Mouse (Mus musculus) colon, adult 2 months (tissue): Measurements from ENCODE around the gene Ube2o. TPM values are rescaled to one million over a fixed set of nuclear protein-coding genes. Genes with fewer than 3 reads are reported as not detected.

Source experiments
- polyA plus RNA-seq: library from polyadenylated mRNA; depleted of rRNA; stranded (reverse); fragments of >200 nt; gene quantifications from 2 replicates; pipeline ENCODE4 v1.2.3, GENCODE M21; 2012; rRNA removed

Ube2o gene
- 12.1 and 13.3 TPM in 2 replicates for polyA plus RNA-seq

GRCm38 (mm10) chr11:116581376-116581814, at the start of gene Ube2o:
Gene Ube2o (minus strand): TSS chr11:116581447.

GRCm38 (mm10) chr11:116626299-116627071, 45.2 kb upstream of the Ube2o start, which contains the start of gene Rhbdf2:
Gene Rhbdf2 (minus strand): TSS chr11:116627019.

GRCm38 (mm10) chr11:116586310-116586709, 5.1 kb upstream of the Ube2o start, which contains the start of gene Aanat:
Gene Aanat (plus strand): TSS chr11:116586432.

GRCm38 (mm10) chr11:116530187-116531147, 50.8 kb downstream of the Ube2o start, which contains the start of gene Sphk1:
Gene Sphk1 (plus strand): TSS chr11:116530925.

GRCm38 (mm10) chr11:116493795-116494252, 87.4 kb downstream of the Ube2o start, which contains the start of gene Prpsap1:
Gene Prpsap1 (minus strand): TSS chr11:116494202.

Other genes with a start within 250 kb of the Ube2o start
- gene Foxj1, start 246.0 kb downstream of the Ube2o start, polyA plus RNA-seq = 0.79 and 1.2 TPM in 2 replicates
- gene Rnf157, start 168.4 kb downstream of the Ube2o start, polyA plus RNA-seq = 3.1 and 5.1 TPM in 2 replicates
- gene Ubald2, start 147.4 kb downstream of the Ube2o start, polyA plus RNA-seq = 217 and 367 TPM in 2 replicates
- 0.07 and 0.08 TPM in 2 replicates for gene Qrich2, start 115.2 kb downstream of the Ube2o start, polyA plus RNA-seq
- 170 and 195 TPM in 2 replicates for gene Prpsap1, start 87.2 kb downstream of the Ube2o start, polyA plus RNA-seq
- gene Sphk1, start 50.5 kb downstream of the Ube2o start, polyA plus RNA-seq = 9.2 and 9.5 TPM in 2 replicates
- gene Aanat, start 5.0 kb upstream of the Ube2o start, polyA plus RNA-seq = not detected in 2 replicates
- 38.9 and 40.1 TPM in 2 replicates for gene Rhbdf2, start 45.6 kb upstream of the Ube2o start, polyA plus RNA-seq
- 0.60 and 0.79 TPM in 2 replicates for gene Prcd, start 72.1 kb upstream of the Ube2o start, polyA plus RNA-seq
- gene Cygb, start 72.9 kb upstream of the Ube2o start, polyA plus RNA-seq = 43.5 and 44.8 TPM in 2 replicates
- gene St6galnac1, start 194.1 kb upstream of the Ube2o start, polyA plus RNA-seq = 11.4 TPM in 1 of 2 replicates, not detected in the other
- 75.7 and 86.1 TPM in 2 replicates for gene Mxra7, start 246.6 kb upstream of the Ube2o start, polyA plus RNA-seq